Mouse (Mus musculus): ENCODE measurements around the gene Sox11.

Gene Sox11

GRCm38 (mm10) chr12:27341871-27342690 lies at the start of gene Sox11:
TSS of gene Sox11 (minus strand) at chr12:27342574.
- peak in 1 of 2 experiments; percentile 39 for DNase-seq (ENCODE audit: low spot score in 2 of 2)

GRCm38 (mm10) chr12:27391652-27392305 lies 49.4 kb upstream of the Sox11 start:
- no peak for DNase-seq (ENCODE audit: low spot score in 2 of 2)

- DNase-seq (ENCODE audit: low spot score in 2 of 2): no peak
Observed at GRCm38 (mm10) chr12:27390439-27390838, 48.1 kb upstream of the Sox11 start.

- DNase-seq (ENCODE audit: low spot score in 2 of 2): no peak
Observed at GRCm38 (mm10) chr12:27389429-27389828, 47.1 kb upstream of the Sox11 start.

DNA sequence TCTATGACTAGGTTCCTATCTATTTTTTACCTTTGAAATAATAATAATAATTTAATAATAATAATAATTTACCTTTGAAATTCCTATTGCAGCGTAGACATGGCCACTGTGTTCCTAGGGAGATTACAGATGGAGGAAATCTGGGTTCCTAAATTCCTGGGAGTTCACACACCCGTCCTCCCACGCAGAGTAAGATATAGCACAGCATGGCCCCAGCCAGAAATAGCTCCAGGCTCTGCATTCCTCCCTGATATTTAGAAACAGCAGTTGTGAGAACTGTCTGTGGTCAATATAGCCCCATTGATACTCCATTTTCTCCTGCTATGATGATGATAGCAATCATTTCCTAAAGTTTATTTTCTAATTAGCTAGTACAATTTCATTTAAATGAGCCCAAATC lies 30.1 kb upstream of the Sox11 start:
- no peak for DNase-seq (ENCODE audit: low spot score in 2 of 2)

GRCm38 (mm10) chr12:27370756-27371155 lies 28.4 kb upstream of the Sox11 start:
- no peak for DNase-seq (ENCODE audit: low spot score in 2 of 2)

GRCm38 (mm10) chr12:27367476-27367875 lies 25.1 kb upstream of the Sox11 start:
- no peak for DNase-seq (ENCODE audit: low spot score in 2 of 2)

GRCm38 (mm10) chr12:27363840-27364640 lies 21.7 kb upstream of the Sox11 start:
- DNase-seq (ENCODE audit: low spot score in 2 of 2): no peak

- DNase-seq (ENCODE audit: low spot score in 2 of 2): no peak
Observed at GRCm38 (mm10) chr12:27357076-27357637, 14.8 kb upstream of the Sox11 start.

- DNase-seq (ENCODE audit: low spot score in 2 of 2): no peak
Observed at GRCm38 (mm10) chr12:27356571-27356970, 14.2 kb upstream of the Sox11 start.

GRCm38 (mm10) chr12:27343606-27344410 lies 1.4 kb upstream of the Sox11 start:
- DNase-seq (ENCODE audit: low spot score in 2 of 2): no peak

GRCm38 (mm10) chr12:27342691-27343605 lies 574 bp upstream of the Sox11 start:
- peak; percentile 20 to 25 for DNase-seq (ENCODE audit: low spot score in 2 of 2)

GRCm38 (mm10) chr12:27341130-27341870 lies 1.1 kb downstream of the Sox11 start:
- DNase-seq (ENCODE audit: low spot score in 2 of 2): peak in 1 of 2 experiments; percentile 19

DNA sequence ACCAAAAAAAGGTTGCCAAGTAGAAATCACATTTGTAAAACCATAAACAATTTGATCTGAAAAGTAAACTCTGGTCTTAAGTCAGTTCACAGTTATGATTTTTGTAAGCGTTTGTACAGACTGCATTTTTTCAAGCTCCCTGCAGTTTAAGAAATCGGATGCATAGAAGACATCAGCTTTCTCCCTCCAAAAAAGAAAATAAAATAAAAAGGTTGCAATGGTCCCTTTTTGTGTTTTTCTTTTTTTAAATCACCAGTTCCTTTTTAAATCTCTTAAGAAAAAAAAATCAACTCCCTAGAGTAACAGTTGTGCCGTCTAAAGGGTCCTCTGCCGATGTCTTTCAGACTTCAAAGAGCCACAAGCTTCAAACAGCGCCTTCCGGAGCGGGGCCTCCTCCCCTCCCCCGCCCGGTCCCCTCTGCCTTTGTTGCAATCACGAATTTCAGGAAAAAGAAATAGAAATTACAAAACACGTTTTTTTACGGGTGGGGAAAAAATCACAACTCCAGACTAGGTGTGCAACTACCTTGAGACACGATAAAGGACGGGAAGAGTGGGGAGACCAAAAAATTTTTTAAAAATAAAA lies 1.8 kb downstream of the Sox11 start:
- DNase-seq (ENCODE audit: low spot score in 2 of 2): no peak

GRCm38 (mm10) chr12:27339171-27339751 lies 3.1 kb downstream of the Sox11 start:
- DNase-seq (ENCODE audit: low spot score in 2 of 2): peak in 1 of 2 experiments; percentile 2

GRCm38 (mm10) chr12:27338721-27339170 lies 3.6 kb downstream of the Sox11 start:
- DNase-seq (ENCODE audit: low spot score in 2 of 2): peak in 1 of 2 experiments; percentile 6

GRCm38 (mm10) chr12:27338116-27338515 lies 4.3 kb downstream of the Sox11 start:
- DNase-seq (ENCODE audit: low spot score in 2 of 2): no peak

DNA sequence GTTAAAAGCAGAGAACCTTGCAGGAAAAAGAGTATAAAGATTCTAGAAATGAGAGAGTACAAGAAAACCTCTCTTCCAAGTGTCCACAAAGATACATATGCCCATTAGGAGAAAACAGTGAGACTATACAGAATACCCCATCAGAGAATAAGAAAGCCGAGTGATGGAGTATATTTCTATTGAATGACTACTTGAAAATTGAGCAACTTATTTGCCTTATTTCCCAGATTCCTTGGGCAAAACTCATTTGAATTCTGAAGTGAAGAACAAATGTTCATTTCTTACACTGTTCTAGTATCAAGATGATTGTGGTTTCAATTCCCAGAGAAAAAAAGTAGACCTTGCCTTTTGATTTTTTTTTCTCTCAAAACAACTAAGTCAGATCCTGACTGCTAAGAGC lies 4.9 kb downstream of the Sox11 start:
- DNase-seq (ENCODE audit: low spot score in 2 of 2): no peak
